Mouse (Mus musculus): ENCODE results near the gene Cilp. TPM values are rescaled to one million over a fixed set of nuclear protein-coding genes. Genes with fewer than 3 reads are reported as not detected.
"Not testable (repeated sequence)": the region's sequence is repeated elsewhere in the genome, so short reads cannot be mapped to it uniquely, and the experiment has no call there.

Cilp gene
- 0.15 and 0.17 TPM in 2 replicates for polyA plus RNA-seq (2011; ENCODE audit: insufficient read depth, insufficient read length, low read depth, missing spikeins)

DNA sequence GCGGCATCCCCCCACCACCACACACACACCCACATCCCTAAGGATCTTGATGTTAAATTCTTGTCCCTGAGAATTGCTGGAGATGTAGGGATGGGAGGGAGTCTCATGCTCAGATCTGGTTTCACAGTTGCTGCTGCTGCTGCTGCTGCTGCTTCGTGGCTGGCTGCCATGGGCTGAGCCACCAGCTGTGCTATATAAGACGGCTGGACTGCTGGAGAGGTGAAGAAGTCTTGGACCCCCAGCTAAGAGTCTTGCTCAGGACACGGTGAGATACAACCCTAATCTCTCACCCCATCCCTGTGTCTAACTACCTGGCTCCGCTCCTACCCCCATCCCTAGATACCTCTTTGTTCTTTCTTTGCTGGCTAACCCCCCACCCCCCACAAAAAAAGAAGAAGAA lies at the start of gene Cilp:
Gene Cilp, plus strand, starts transcription at position 222 of the 400 bp plus-strand sequence.
- Histone ChIP-seq H3K4me1 (ENCODE audit: control insufficient read depth, insufficient read depth, low read length) (no peaks in the 10 kb centered on the region), H3K36me3 (ENCODE audit: control insufficient read depth, insufficient read depth, low read length, poor library complexity, severe bottlenecking) (no peaks in the 10 kb centered on the region), H3K9ac (ENCODE audit: low read depth, poor library complexity, severe bottlenecking) (no peak within 1 kb of the TSS), H3K9me3 (replicated peaks; ENCODE audit: control insufficient read depth, insufficient read depth, low read length, poor library complexity, severe bottlenecking) (no peaks in the 10 kb centered on the region), H3K4me3 (ENCODE audit: low read depth, low read length) (no peak within 1 kb of the TSS), H3K27ac (ENCODE audit: insufficient read depth, low read length) (no peak within 1 kb of the TSS), H3K27me3 (ENCODE audit: control insufficient read depth, insufficient read depth, low read length, poor library complexity, severe bottlenecking) (no peaks in the 10 kb centered on the region)
- TF ChIP-seq CTCF (IDR thresholded peaks at IDR 0.05; ENCODE audit: low read depth, low read length) (no peak), POLR2A (IDR thresholded peaks at IDR 0.05; ENCODE audit: insufficient read depth, low read length) (no peak), EP300 (IDR thresholded peaks at IDR 0.05; ENCODE audit: insufficient read depth, low read depth, low read length) (no peak)

DNA sequence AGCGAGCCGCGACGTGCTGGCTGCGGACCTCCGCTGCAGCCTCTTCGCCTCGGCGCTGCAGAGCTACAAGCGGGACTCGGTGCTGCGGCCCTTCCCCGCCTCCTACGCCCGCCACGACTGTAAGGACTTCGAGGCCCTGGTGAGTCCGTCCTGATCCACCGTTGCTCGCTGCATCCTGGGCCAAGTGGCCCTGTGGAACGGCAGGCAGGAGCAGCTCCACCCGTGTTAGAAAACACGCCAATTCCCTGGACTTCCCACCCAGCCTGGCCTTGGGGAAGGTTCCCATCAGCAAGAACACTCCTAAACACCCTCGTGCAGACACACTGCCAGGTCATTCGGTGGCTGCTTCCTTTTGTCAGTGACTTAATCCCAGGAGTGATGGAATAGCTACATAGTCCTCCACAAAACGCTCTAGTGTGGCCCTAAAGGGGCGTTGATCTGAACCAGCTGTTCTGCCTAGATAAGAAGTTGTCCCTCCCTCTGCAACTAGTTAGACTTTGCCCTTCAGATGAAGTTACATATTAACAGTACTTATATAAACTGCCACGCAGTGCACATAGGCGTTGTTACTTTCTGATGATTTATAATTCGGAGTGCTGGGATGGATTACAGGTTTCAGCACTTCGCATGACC lies 49.4 kb upstream of the Cilp start:
- Histone ChIP-seq H3K4me3 (ENCODE audit: low read depth, low read length) (peak overlapping the region; percentile 64), H3K27ac (ENCODE audit: insufficient read depth, low read length) (0 out of 2 replicates have a peak overlapping the region, but pooled peaks have one; percentile 1), H3K9ac (ENCODE audit: low read depth, poor library complexity, severe bottlenecking) (peak overlapping the region; percentile 57), H3K27me3 (ENCODE audit: control insufficient read depth, insufficient read depth, low read length, poor library complexity, severe bottlenecking) (no peaks in the 10 kb centered on the region), H3K4me1 (ENCODE audit: control insufficient read depth, insufficient read depth, low read length) (no peaks in the 10 kb centered on the region), H3K36me3 (ENCODE audit: control insufficient read depth, insufficient read depth, low read length, poor library complexity, severe bottlenecking) (no peaks in the 10 kb centered on the region), H3K9me3 (replicated peaks; ENCODE audit: control insufficient read depth, insufficient read depth, low read length, poor library complexity, severe bottlenecking) (no peaks in the 10 kb centered on the region)
- TF ChIP-seq POLR2A (IDR thresholded peaks at IDR 0.05; ENCODE audit: insufficient read depth, low read length) = no peak
- TF ChIP-seq CTCF (IDR thresholded peaks at IDR 0.05; ENCODE audit: low read depth, low read length) = no peak
- TF ChIP-seq EP300 (IDR thresholded peaks at IDR 0.05; ENCODE audit: insufficient read depth, low read depth, low read length) = no peak

DNA sequence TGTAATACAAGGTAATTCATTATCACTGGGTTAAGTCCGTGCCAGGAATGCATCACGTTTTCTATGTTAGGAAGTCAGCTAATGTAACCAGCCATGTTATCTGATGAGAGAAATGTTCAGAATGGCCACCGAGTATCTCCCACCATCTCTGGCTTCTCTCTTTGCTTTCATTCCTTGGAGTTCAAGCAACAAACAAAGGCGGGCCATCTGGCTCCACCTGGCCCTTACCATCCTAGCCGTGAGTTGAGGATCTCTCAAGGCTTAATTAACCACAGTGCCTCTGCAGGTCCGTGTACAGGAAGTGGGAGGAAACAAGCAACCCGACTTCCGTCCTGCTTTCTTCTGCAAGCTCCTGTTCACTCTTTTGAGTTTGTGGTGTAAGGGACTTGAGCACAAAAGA lies 48.0 kb upstream of the Cilp start:
- H3K4me1 ChIP-seq (ENCODE audit: control insufficient read depth, insufficient read depth, low read length) = peaks cover 2% of the 10 kb centered on the region
- H3K36me3 ChIP-seq (ENCODE audit: control insufficient read depth, insufficient read depth, low read length, poor library complexity, severe bottlenecking) = no peaks in the 10 kb centered on the region
- H3K27ac ChIP-seq (ENCODE audit: insufficient read depth, low read length) = no peak overlapping the region
- TF ChIP-seq POLR2A (IDR thresholded peaks at IDR 0.05; ENCODE audit: insufficient read depth, low read length) (no peak), CTCF (IDR thresholded peaks at IDR 0.05; ENCODE audit: low read depth, low read length) (no peak), EP300 (IDR thresholded peaks at IDR 0.05; ENCODE audit: insufficient read depth, low read depth, low read length) (no peak)
- H3K27me3 ChIP-seq (ENCODE audit: control insufficient read depth, insufficient read depth, low read length, poor library complexity, severe bottlenecking) = no peaks in the 10 kb centered on the region
- no peak overlapping the region for H3K9ac ChIP-seq (ENCODE audit: low read depth, poor library complexity, severe bottlenecking)
- no peak overlapping the region for H3K4me3 ChIP-seq (ENCODE audit: low read depth, low read length)
- H3K9me3 ChIP-seq (replicated peaks; ENCODE audit: control insufficient read depth, insufficient read depth, low read length, poor library complexity, severe bottlenecking) = no peaks in the 10 kb centered on the region

DNA sequence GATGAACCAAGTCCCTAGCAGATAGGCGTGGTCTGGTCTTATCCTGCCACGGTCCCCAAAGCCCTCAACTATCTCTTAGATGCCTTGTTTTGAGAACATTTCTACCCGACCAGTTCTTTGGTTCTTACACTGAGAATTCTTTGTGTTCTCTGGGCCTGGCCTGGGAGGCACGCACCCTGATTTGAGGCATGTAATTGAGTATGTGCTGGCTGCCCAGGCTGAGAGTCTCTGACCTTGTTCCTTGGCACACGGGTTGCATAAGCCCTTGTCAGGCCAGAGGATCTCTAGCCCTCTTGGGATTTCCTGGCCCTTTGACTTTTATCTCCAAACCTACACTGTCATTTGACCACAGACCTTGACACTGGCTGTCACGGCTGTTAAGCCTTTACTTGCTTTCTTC lies 47.3 kb upstream of the Cilp start:
- Histone ChIP-seq H3K4me1 (ENCODE audit: control insufficient read depth, insufficient read depth, low read length) (peaks cover 2% of the 10 kb centered on the region), H3K27ac (ENCODE audit: insufficient read depth, low read length) (no peak overlapping the region), H3K36me3 (ENCODE audit: control insufficient read depth, insufficient read depth, low read length, poor library complexity, severe bottlenecking) (no peaks in the 10 kb centered on the region), H3K9me3 (replicated peaks; ENCODE audit: control insufficient read depth, insufficient read depth, low read length, poor library complexity, severe bottlenecking) (no peaks in the 10 kb centered on the region), H3K9ac (ENCODE audit: low read depth, poor library complexity, severe bottlenecking) (no peak overlapping the region), H3K27me3 (ENCODE audit: control insufficient read depth, insufficient read depth, low read length, poor library complexity, severe bottlenecking) (no peaks in the 10 kb centered on the region), H3K4me3 (ENCODE audit: low read depth, low read length) (no peak overlapping the region)
- TF ChIP-seq CTCF (IDR thresholded peaks at IDR 0.05; ENCODE audit: low read depth, low read length) = no peak
- no peak for TF ChIP-seq EP300 (IDR thresholded peaks at IDR 0.05; ENCODE audit: insufficient read depth, low read depth, low read length)
- TF ChIP-seq POLR2A (IDR thresholded peaks at IDR 0.05; ENCODE audit: insufficient read depth, low read length) = no peak

DNA sequence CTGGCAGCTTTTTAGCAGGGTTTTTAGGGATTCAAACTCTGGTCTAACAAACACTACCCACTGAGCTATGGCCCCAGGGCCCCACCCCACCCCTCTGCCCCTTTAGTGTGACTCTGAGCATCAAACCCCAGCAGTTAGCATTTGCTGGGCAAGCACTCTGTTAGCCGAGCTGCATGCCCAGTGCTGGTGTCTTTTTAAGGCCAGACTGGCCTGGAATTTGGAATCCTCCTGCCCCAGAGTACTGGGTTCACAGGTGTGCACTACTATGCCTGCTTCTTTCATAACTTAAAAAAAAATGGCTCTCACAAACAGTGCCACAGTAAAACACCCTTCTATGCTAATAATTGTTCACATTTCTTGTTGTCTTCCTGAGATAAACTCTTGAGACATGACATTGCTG lies 46.1 kb upstream of the Cilp start:
- Histone ChIP-seq H3K27me3 (ENCODE audit: control insufficient read depth, insufficient read depth, low read length, poor library complexity, severe bottlenecking) (no peaks in the 10 kb centered on the region), H3K9me3 (replicated peaks; ENCODE audit: control insufficient read depth, insufficient read depth, low read length, poor library complexity, severe bottlenecking) (no peaks in the 10 kb centered on the region), H3K4me1 (ENCODE audit: control insufficient read depth, insufficient read depth, low read length) (peaks cover 2% of the 10 kb centered on the region), H3K36me3 (ENCODE audit: control insufficient read depth, insufficient read depth, low read length, poor library complexity, severe bottlenecking) (no peaks in the 10 kb centered on the region), H3K9ac (ENCODE audit: low read depth, poor library complexity, severe bottlenecking) (no peak overlapping the region), H3K27ac (ENCODE audit: insufficient read depth, low read length) (no peak overlapping the region), H3K4me3 (ENCODE audit: low read depth, low read length) (no peak overlapping the region)
- TF ChIP-seq EP300 (IDR thresholded peaks at IDR 0.05; ENCODE audit: insufficient read depth, low read depth, low read length) (no peak), POLR2A (IDR thresholded peaks at IDR 0.05; ENCODE audit: insufficient read depth, low read length) (no peak), CTCF (IDR thresholded peaks at IDR 0.05; ENCODE audit: low read depth, low read length) (no peak)

DNA sequence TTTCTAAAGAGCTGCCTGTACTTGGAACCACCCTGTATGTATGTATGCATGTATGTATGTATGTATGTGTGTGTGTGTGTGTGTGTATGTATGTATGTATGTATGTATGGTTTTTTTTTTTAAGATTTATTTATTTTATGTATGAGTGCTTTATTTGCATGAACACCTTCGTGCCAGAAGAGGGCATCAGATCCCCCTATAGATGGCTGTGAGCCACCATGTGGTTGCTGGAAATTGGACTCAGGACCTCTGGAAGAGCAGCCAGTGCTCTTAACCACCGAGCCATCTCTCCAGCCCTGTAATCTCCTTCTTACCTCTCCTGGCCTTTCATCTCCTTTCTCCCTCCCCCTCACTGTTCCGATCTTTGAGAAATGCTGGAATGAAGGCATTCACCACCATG lies 44.6 kb upstream of the Cilp start:
- not testable (repeated sequence) for H3K36me3 ChIP-seq (ENCODE audit: control insufficient read depth, insufficient read depth, low read length, poor library complexity, severe bottlenecking); H3K9ac ChIP-seq (ENCODE audit: low read depth, poor library complexity, severe bottlenecking); H3K9me3 ChIP-seq (replicated peaks; ENCODE audit: control insufficient read depth, insufficient read depth, low read length, poor library complexity, severe bottlenecking); H3K4me1 ChIP-seq (ENCODE audit: control insufficient read depth, insufficient read depth, low read length); H3K4me3 ChIP-seq (ENCODE audit: low read depth, low read length); H3K27ac ChIP-seq (ENCODE audit: insufficient read depth, low read length); H3K27me3 ChIP-seq (ENCODE audit: control insufficient read depth, insufficient read depth, low read length, poor library complexity, severe bottlenecking)
- TF ChIP-seq CTCF (IDR thresholded peaks at IDR 0.05; ENCODE audit: low read depth, low read length) = peak; percentile 6
